Mouse (Mus musculus) liver, postnatal 0 days (tissue): Measurements from ENCODE around the gene Pithd1. TPM values are rescaled to one million over a fixed set of nuclear protein-coding genes. Genes with fewer than 3 reads are reported as not detected.

Source experiments
- ATAC-seq: fragments of 200-750 bp; cut with Nextera tagmentation; 2 replicates; pipeline ENCODE4 v1.8.0; 2017; ENCODE audit warnings: mild to moderate bottlenecking, moderate library complexity
- DNase-seq: peaks from one replicate; pipeline ENCODE4 v3.0.0-alpha.2; 2016
- H3K27ac ChIP-seq: fragments of 300-500 bp; sonication (generic); 2 replicates; pipeline ENCODE4 v1.5.1; 2014; ENCODE audit warnings: antibody characterized with exemption, moderate library complexity, mild to moderate bottlenecking, low read depth
- H3K27me3 ChIP-seq: fragments of 300-500 bp; sonication (generic); 2 replicates; pipeline ENCODE4 v1.6.1; 2014; ENCODE audit warnings: low read length, control low read depth, mixed read lengths; ENCODE audit not compliant: insufficient read depth
- H3K36me3 ChIP-seq: fragments of 300-500 bp; sonication (generic); replicated peaks from 2 replicates; pipeline ENCODE4 v1.6.1; 2014; ENCODE audit warnings: mild to moderate bottlenecking, control low read depth, low read length, moderate library complexity, mixed read lengths; ENCODE audit not compliant: insufficient read depth
- H3K4me1 ChIP-seq: fragments of 300-500 bp; sonication (generic); 2 replicates; pipeline ENCODE4 v1.6.1; 2014; ENCODE audit warnings: antibody characterized with exemption, mild to moderate bottlenecking, control low read depth; ENCODE audit not compliant: insufficient read depth
- H3K4me2 ChIP-seq: fragments of 300-500 bp; sonication (generic); 2 replicates; pipeline ENCODE4 v1.6.1; 2014; ENCODE audit warnings: low read depth, mild to moderate bottlenecking, low read length, moderate library complexity, mixed read lengths
- H3K4me3 ChIP-seq: fragments of 300-500 bp; sonication (generic); 2 replicates; pipeline ENCODE4 v1.5.1; 2014; ENCODE audit warnings: low read depth, low read length
- H3K9ac ChIP-seq: fragments of 300-500 bp; sonication (generic); replicated peaks from 2 replicates; pipeline ENCODE4 v1.6.1; 2014; ENCODE audit warnings: mild to moderate bottlenecking, moderate library complexity
- H3K9me3 ChIP-seq: fragments of 300-500 bp; sonication (generic); 2 replicates; pipeline ENCODE4 v1.6.1; 2016; ENCODE audit warnings: mild to moderate bottlenecking, control low read depth, low read length, mixed read lengths
- CTCF ChIP-seq: sonication (generic); IDR thresholded peaks from 2 replicates; pipeline ENCODE4 v1.5.1; 2016; ENCODE audit warnings: antibody characterized with exemption, low read depth
- EP300 ChIP-seq: IDR thresholded peaks from 2 replicates; pipeline ENCODE4 v1.6.1; 2016; ENCODE audit warnings: antibody characterized with exemption, low read depth, mild to moderate bottlenecking
- WGBS: fragments of 180-500 bp; shearing (Covaris S2); extraction: QIAGEN DNeasy Blood & Tissue Kit; methylation state at CpG from one replicate; pipeline ENCODE4 v1.1.7; 2014; ENCODE audit not compliant: insufficient replicate concordance; 5-methylcytosine and 5-hydroxymethylcytosine counted together
- polyA plus RNA-seq: library from polyadenylated mRNA; unstranded; fragments of >200 nt; fragmentation: Nextera tagmentation; extraction: Ambion mirVana; gene quantifications from 2 replicates; pipeline ENCODE4 v1.2.1, GENCODE M21; 2015

Gene Pithd1
- polyA plus RNA-seq, 1 experiment from 2014 or later, result 45.2 TPM

DNA sequence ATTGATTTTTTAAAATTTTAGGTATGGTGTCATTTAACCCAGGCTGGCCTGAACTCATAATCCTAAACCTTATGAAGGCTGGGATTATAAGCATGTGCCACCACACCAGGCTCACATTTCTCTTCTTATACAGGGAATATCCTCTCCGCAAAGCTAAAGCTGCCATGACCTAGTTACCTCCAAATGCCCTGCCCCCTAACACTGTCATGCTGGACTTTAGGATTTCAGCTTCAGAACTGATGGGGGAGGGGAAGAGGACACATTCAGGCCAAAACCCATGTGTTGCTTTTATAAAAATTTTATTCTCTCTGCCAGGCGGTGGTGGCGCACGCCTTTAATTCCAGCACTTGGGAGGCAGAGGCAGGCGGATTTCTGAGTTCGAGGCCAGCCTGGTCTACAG is 6.9 kb upstream of the Pithd1 start:
- WGBS, result 92% methylated on average over 6 of the region's 6 CpGs
- 0 out of 2 replicates have a peak, but pooled peaks cover 2% of the 10 kb centered on the region for H3K4me1 ChIP-seq
- H3K27ac ChIP-seq, result peak overlapping the region; percentile 51
- ATAC-seq (peak; percentile 70), DNase-seq (no peak)
- no peaks in the 10 kb centered on the region for H3K36me3 ChIP-seq
- no peak overlapping the region for H3K4me2 ChIP-seq
- TF ChIP-seq CTCF, result no peak
- TF ChIP-seq EP300, result no peak
- no peaks in the 10 kb centered on the region for H3K9me3 ChIP-seq
- no peak overlapping the region for H3K9ac ChIP-seq
- no peak overlapping the region for H3K4me3 ChIP-seq
- H3K27me3 ChIP-seq, result no peaks in the 10 kb centered on the region

DNA sequence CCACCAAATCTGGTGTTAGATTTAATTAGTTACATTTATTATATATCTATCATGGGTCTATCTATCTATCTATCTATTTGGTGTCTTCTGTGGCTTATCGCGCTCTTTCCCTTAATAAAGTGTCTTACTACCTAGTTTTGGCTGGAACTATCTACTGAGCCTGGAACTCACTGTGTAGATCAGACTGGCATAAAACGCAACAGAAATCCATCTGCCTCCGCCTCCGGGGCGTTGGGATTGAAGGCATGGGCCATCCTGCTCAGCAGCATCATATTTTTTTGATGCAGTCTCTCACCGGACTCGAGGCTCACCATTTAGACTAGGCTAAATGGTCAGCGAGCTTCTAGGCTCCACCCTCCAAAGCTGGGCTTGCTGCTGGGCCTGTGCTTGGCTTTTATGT is 650 bp upstream of the Pithd1 start:
- DNase-seq (no peak), ATAC-seq (no peak)
- Histone ChIP-seq H3K9ac (peak overlapping the region; percentile 100), H3K9me3 (no peaks in the 10 kb centered on the region), H3K27me3 (no peaks in the 10 kb centered on the region), H3K4me2 (peak overlapping the region; percentile 91), H3K27ac (peak overlapping the region; percentile 96), H3K4me3 (peak overlapping the region; percentile 98), H3K4me1 (peaks cover 21% of the 10 kb centered on the region), H3K36me3 (peaks cover 21% of the 10 kb centered on the region)
- WGBS, result 74% methylated on average over 9 of the region's 9 CpGs
- no peak for TF ChIP-seq EP300
- no peak for TF ChIP-seq CTCF

DNA sequence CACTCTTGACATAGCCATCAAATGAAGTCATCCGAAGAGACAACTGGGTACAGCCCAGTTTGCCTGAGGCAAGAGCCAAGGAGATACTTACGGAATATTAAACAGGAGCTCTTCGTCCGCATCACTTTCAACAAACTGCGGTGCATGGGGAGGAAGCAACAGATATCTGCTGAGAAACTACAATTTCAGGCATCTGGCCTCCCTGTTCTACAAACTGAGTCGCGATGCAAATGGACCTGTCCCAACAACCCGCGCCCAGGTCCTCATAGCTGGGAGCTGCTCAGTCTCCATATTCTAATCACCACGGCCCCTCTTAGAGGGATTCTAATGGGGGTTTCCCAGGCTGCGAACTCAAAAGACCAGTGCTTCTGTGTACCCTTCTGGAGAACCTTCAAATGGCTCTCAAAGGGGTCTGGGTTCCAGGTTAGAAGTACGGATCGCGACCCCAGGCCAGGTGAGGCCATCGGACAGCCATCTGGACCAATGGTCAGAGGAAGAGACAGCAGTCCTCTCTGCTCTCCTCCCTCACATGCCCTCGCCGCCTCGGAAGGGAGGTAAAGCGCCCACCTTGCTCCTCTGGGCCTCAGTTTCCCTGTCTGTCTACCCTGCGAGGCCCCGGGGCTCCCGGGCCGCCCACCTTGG is 642 bp downstream of the Pithd1 start:
- Histone ChIP-seq H3K27me3 (no peaks in the 10 kb centered on the region), H3K9me3 (no peaks in the 10 kb centered on the region), H3K4me3 (peak overlapping the region; percentile 98), H3K4me1 (peaks cover 21% of the 10 kb centered on the region), H3K36me3 (peaks cover 25% of the 10 kb centered on the region), H3K4me2 (peak overlapping the region; percentile 91), H3K27ac (peak overlapping the region; percentile 96), H3K9ac (peak overlapping the region; percentile 100)
- DNase-seq, result no peak
- TF ChIP-seq EP300 (no peak), CTCF (no peak)
- ATAC-seq, result peak; percentile 4; the same call in 1 of the 2 replicates
- 6% methylated on average over 22 of the region's 23 CpGs for WGBS

DNA sequence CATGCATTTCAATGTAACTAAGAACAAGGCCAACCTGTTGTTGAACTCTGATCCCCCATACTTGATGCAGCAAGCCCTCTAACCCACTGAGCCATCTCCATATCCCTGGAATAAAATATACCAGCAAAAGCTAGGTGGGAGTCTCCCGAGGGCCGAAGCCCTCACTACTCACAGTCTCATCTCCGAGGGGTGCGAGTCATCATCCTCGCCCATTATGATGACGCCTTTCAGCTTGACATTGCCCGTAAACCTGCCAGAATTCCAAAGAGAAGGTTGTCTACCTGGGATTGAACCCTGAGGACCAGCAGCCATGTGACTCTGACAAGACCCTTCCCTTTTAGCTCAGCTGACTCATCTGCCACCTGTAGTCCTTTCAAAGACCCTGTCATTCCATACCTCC is 1.3 kb downstream of the Pithd1 start:
- ATAC-seq (no peak), DNase-seq (no peak)
- Histone ChIP-seq H3K27ac (peak overlapping the region; percentile 96), H3K4me1 (peaks cover 21% of the 10 kb centered on the region), H3K9me3 (no peaks in the 10 kb centered on the region), H3K27me3 (no peaks in the 10 kb centered on the region), H3K4me3 (peak overlapping the region; percentile 98), H3K36me3 (peaks cover 29% of the 10 kb centered on the region), H3K4me2 (peak overlapping the region; percentile 91), H3K9ac (peak overlapping the region; percentile 100)
- TF ChIP-seq CTCF, result no peak
- TF ChIP-seq EP300, result no peak
- 94% methylated on average over 7 of the region's 7 CpGs for WGBS

DNA sequence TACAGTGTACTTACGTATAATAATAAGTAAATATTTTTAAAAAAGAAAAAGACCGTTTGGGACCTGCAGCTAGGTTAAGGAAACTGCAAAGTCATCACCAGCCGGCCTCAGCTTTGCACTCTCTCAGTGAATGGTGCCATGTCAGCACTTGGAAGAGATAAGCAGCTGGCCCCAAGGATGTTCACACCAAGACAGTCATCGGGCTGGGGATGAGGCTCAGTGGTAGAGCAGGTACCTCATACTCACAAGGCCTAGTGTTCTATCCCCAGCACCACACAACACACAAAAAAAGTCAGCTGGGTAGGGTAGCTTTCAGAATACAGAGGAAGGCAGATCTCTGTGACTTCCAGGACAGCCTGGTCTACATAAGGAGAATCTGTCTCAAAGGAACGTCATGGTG is 1.9 kb downstream of the Pithd1 start:
- TF ChIP-seq EP300 (peak; percentile 71), CTCF (no peak)
- 55% methylated on average over 5 of the region's 5 CpGs for WGBS
- Histone ChIP-seq H3K27ac (peak overlapping the region; percentile 96), H3K9me3 (no peaks in the 10 kb centered on the region), H3K36me3 (peaks cover 30% of the 10 kb centered on the region), H3K9ac (no peak overlapping the region), H3K4me2 (peak overlapping the region; percentile 91), H3K4me3 (peak overlapping the region; percentile 98), H3K4me1 (peaks cover 21% of the 10 kb centered on the region), H3K27me3 (no peaks in the 10 kb centered on the region)
- DNase-seq (peak; percentile 63), ATAC-seq (peak; percentile 68)

DNA sequence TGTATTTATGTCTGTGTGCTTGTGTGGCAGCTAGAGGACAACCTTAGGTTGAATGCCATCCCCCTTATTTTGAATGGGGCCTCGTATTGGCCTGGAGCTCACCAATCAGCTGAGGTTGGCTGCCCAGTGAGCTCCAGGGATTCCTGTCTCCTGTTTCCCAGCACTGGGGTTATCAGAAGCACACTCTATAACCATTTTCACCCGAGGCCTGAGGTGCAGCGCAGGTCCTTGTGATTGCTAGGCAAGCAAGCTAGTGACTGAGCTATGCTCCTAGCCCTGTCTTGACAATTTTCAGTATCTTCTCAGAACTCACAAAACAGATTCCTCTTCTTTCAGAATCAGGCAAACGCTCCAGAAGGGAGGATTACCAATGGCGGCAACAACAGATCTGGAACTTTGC is 2.5 kb downstream of the Pithd1 start:
- DNase-seq (no peak), ATAC-seq (no peak)
- Histone ChIP-seq H3K9me3 (no peaks in the 10 kb centered on the region), H3K9ac (0 out of 2 replicates have a peak overlapping the region, but pooled peaks have one; percentile 28), H3K4me1 (peaks cover 21% of the 10 kb centered on the region), H3K27ac (peak overlapping the region; percentile 96), H3K4me3 (no peak overlapping the region), H3K4me2 (peak overlapping the region; percentile 91), H3K36me3 (peaks cover 30% of the 10 kb centered on the region), H3K27me3 (no peaks in the 10 kb centered on the region)
- WGBS, result 84% methylated on average over 5 of the region's 5 CpGs
- no peak for TF ChIP-seq EP300
